Mouse (Mus musculus) CH12.LX (cell line): ENCODE results near the gene Spata13.

ENCODE experiments used
- CTCF ChIP-seq, 2 experiments: IDR thresholded peaks in 1 of 2; conservative IDR thresholded peaks in 1 of 2; 2 replicates each; pipeline ENCODE4 v1.5.1; 2011 to 2012; ENCODE audit warnings: low read depth in 2 of 2, low read length in 2 of 2, improper control_type of control experiment in 1 of 2, inconsistent platforms in 1 of 2, mild to moderate bottlenecking in 1 of 2, moderate library complexity in 1 of 2
- GABPA ChIP-seq: IDR thresholded peaks from 2 replicates; pipeline ENCODE4 v1.6.1; 2012; ENCODE audit warnings: low read depth, low read length, improper control_type of control experiment, inconsistent platforms; ENCODE audit not compliant: insufficient replicate concordance
- HCFC1 ChIP-seq: IDR thresholded peaks from 2 replicates; pipeline ENCODE4 v1.6.1; 2012; ENCODE audit warnings: low read depth, mild to moderate bottlenecking, inconsistent platforms, low read length, improper control_type of control experiment
- JUND ChIP-seq: conservative IDR thresholded peaks from 2 replicates; pipeline ENCODE4 v1.6.1; 2011; ENCODE audit warnings: low read depth, low read length, improper control_type of control experiment
- MAX ChIP-seq: IDR thresholded peaks from 2 replicates; pipeline ENCODE4 v1.6.1; 2011; ENCODE audit warnings: low read length, improper control_type of control experiment
- MAZ ChIP-seq: IDR thresholded peaks from 2 replicates; pipeline ENCODE4 v1.6.1; 2012; ENCODE audit warnings: low read depth, mild to moderate bottlenecking, inconsistent platforms, low read length, improper control_type of control experiment, moderate library complexity
- NELFE ChIP-seq: IDR thresholded peaks from 2 replicates; pipeline ENCODE4 v1.6.1; 2011; ENCODE audit warnings: low read depth, low read length, improper control_type of control experiment
- POLR2A ChIP-seq: IDR thresholded peaks from 2 replicates; pipeline ENCODE4 v1.6.1; 2011; ENCODE audit warnings: low read depth, mild to moderate bottlenecking, improper control_type of control experiment, low read length
- POLR2AphosphoS2 ChIP-seq: IDR thresholded peaks from 2 replicates; pipeline ENCODE4 v1.6.1; 2011; ENCODE audit warnings: low read depth, low read length, improper control_type of control experiment
- RCOR1 ChIP-seq: conservative IDR thresholded peaks from 2 replicates; pipeline ENCODE4 v1.6.1; 2012; ENCODE audit warnings: low read depth, mild to moderate bottlenecking, inconsistent platforms, low read length, improper control_type of control experiment
- USF1 ChIP-seq: IDR thresholded peaks from 2 replicates; pipeline ENCODE4 v1.6.1; 2014; ENCODE audit warnings: low read depth, mild to moderate bottlenecking, inconsistent platforms, low read length, improper control_type of control experiment
- ZKSCAN1 ChIP-seq: IDR thresholded peaks from 2 replicates; pipeline ENCODE4 v1.6.1; 2012; ENCODE audit warnings: low read depth, inconsistent platforms, low read length, improper control_type of control experiment, borderline replicate concordance
- ZNF384 ChIP-seq: IDR thresholded peaks from 2 replicates; pipeline ENCODE4 v1.6.1; 2012; ENCODE audit warnings: low read depth, low read length, improper control_type of control experiment, inconsistent platforms

DNA sequence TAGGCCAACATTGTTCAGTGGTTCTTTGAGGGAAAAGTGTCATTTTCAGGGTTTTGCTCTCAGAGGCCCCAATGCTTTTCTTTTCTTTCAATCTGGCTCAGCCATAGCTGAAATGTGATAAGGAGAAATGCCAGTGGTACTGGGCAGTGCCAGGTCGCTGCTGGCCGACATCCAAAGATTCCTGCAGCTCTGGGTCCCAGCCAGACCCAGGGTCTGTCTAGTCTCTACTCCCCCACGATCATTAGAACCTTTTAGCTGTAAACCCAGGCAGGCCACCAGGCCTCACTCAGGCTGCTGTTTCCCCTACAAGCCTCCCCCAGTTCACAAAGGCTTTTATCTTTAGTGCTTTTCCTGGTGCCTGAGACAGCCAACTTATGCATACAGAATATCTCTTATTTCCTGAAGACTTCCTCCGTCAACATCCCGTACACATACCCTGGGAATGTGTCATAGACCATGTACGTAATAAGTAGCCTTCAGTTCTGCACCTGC is 107.7 kb downstream of the Spata13 start:
- TF ChIP-seq CTCF (conservative IDR thresholded peaks at IDR 0.05 in 1 of 2, IDR thresholded peaks at IDR 0.05 in 1 of 2; ENCODE audit: low read depth in 2 of 2, low read length in 2 of 2) (no peak), POLR2AphosphoS2 (no peak), RCOR1 (no peak), MAZ (no peak), POLR2A (no peak), HCFC1 (no peak), ZNF384 (no peak), USF1 (no peak), ZKSCAN1 (no peak), GABPA (no peak), JUND (no peak), NELFE (no peak), MAX (no peak)
